Mouse (Mus musculus): ENCODE data around the gene Alg14.

DNA sequence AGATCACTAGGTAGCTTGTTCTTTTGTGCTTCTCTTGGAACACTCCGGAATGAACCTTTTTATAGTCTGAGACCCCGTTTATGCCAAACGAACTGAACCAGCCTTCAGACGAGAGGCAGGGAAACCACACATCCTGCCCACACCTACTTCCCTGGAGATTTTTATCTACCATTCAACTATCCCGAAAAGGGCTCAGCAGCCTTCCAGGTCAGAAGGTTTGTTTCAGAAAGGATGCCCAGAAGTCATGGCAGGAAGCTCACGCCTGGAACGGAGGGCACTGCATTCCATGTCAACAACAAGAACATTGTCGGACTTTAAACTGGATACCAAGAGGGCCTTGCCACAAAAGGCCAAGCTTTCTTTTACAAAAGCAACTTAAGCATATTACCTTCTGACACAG, 73.6 kb downstream of the Alg14 start:
- TF ChIP-seq EP300 (optimal IDR thresholded peaks at IDR 0.05) (no peak), CTCF (IDR thresholded peaks at IDR 0.05; ENCODE audit: low read depth) (no peak)

Data from stomach, postnatal 0 days (tissue).